Mouse (Mus musculus): ENCODE data around the gene Insl6.

Gene Insl6

DNA sequence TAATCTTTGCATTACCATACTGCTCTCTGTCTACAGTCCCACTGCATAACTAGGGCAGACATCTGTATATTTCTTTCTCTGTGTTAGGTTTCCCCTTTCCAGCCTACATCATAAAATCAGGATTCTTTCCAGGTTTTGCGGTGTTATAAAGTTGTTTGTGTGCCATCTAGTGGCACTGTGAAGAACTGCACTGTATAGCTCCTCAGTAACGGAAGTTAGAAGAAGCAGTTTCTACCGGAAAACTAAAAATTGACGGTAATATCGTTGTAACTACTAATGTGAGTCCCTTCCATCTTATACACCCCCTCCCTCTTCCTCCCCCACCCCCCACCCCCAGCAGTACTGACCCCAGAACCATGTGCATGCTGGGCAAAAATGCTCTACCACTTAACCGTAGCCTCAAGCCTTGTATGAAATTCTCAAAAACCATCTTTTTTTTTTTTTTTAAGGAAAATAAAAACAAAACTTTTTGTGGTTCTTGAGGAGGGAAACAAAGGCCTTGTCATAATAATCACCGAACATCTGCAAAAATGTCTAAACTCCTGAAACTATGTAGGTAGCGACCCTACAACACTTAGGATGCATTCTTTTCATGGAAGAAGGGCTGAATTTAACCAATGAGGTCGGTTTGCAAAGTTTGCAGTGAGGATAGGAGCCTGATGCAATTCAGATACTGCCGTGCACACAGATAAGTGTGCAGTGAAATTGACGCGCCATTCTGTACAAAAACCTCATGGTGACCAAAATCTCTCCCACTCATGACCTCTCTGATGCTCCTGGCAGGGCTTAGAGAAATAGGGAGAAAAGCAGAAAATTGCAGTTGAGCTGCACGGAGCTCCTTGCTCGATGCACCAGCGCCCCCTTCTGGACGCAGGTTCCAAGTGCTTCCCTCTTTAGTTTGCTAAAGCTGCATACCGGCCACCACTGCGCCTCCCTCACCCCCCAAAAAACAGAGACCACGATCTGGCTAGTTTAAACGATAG, 30.0 kb upstream of the Insl6 start:
- DNase-seq = peak; percentile 67

- DNase-seq = no peak
Observed at GRCm38 (mm10) chr19:29350991-29351390, 25.8 kb upstream of the Insl6 start.

- DNase-seq = no peak
Observed at GRCm38 (mm10) chr19:29345636-29346035, 20.5 kb upstream of the Insl6 start.

DNA sequence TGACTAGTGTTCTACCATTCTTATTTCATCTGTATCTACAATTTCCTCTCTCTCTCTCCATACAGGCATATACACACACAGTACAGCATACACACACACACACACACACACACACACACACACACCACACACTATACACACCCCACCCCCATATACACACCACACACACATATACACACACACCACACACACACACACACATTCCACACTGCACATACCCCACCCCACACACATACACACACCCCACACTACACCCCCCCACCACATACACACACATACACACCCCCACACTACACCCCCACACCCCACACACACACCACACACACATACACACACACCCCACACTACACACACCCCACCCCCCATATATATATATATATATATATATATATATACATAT, 19.7 kb upstream of the Insl6 start:
- no peak for DNase-seq

- DNase-seq = no peak
Observed at GRCm38 (mm10) chr19:29342281-29342680, 17.1 kb upstream of the Insl6 start.

- DNase-seq = no peak
Observed at GRCm38 (mm10) chr19:29341029-29341428, 15.9 kb upstream of the Insl6 start.

GRCm38 (mm10) chr19:29336624-29337023, 11.5 kb upstream of the Insl6 start:
- DNase-seq = no peak

GRCm38 (mm10) chr19:29334068-29334745, 9.1 kb upstream of the Insl6 start, which contains the start of gene Rln1:
Rln1 (minus strand) TSS chr19:29334670.
- peak; percentile 33 for DNase-seq

GRCm38 (mm10) chr19:29326822-29327552, 1.8 kb upstream of the Insl6 start:
- no peak for DNase-seq

- no peak for DNase-seq
Observed at GRCm38 (mm10) chr19:29326396-29326795, 1.2 kb upstream of the Insl6 start.

- no peak for DNase-seq
Observed at GRCm38 (mm10) chr19:29325852-29326180, 660 bp upstream of the Insl6 start.

DNA sequence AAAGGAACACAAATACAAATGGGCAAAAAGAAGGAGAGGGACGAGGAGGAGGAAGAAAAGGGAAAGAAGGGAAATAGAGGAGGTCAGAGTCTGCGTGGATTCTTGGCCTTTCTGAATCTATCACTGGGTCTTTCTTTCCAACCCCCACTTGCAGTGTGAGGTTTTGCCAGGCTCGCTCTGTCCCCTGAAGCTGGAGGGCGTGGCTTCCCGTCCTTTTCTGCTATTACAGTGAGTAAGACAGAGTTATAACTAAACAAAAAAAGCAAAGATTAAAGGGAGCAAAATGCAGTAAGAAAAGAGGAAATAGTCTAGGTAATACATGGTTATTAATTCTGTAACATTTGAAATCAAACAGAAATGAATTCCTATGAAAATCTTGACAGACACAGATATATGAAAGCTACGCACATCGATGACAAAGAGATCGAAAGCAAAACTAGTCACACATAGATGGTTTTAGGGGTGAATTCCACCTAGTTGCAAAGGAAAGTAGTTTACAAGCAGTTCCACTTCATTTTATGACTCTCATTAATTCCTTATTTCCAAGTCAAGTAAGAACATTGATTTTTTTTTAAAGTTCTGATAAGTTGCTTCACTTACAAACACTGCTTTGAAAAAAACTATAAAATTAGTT, 1.6 kb downstream of the Insl6 start:
- no peak for DNase-seq

DNA sequence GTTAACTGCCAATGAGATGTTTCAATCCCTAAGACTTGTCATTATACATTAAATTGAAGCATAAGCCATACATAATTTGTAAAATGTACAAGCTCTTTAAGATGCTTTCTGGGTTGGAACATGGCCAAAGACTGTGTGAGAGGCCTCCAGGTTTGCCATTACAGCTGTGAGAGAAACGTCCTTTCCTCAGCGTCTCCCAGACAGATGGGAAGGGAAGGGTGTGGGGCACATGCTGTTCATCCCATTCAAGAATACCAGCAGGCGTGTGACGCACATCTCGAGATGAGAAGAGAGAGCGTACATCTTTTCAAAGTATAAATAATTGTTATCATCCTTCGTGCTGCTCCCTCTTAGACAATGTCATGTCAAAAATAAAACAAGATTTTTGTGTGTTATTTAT, 12.5 kb downstream of the Insl6 start:
- DNase-seq = no peak

GRCm38 (mm10) chr19:29311791-29312190, 13.4 kb downstream of the Insl6 start:
- no peak for DNase-seq

- no peak for DNase-seq
Observed at GRCm38 (mm10) chr19:29308832-29309231, 16.3 kb downstream of the Insl6 start.

DNA sequence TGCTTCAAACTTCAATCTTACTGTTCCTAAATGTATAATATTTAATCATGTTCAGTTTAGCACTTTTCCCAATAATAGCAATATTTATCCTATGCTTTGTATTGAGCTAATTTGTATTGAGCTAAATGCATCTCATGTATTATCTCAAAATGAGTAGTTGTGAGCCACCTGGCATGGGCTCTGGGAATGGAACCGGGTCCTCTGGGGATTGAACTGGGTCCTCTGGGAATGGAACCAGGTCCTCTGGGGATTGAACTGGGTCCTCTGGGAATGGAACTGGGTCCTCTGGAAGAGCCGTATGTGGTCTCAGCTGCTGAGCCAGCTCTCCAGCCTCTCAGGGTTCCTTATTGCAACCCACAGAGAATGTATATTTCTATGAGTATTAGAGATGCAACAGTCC, 23.0 kb downstream of the Insl6 start:
- no peak for DNase-seq

DNA sequence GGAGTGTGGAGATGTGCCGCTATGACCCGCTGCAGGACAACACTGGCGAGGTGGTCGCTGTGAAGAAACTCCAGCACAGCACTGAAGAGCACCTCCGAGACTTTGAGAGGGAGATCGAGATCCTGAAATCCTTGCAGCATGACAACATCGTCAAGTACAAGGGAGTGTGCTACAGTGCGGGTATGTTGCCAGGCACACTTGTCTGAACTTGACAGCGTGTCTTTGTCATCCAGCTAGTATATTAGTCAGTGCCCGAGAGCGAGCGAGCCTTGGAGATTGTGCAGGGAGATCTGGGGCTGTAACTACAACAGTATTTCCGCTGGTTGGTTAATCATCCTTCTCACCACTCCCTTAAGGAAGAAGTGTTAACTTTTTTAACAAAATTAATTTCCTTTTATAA, 24.2 kb downstream of the Insl6 start:
- no peak for DNase-seq

DNA sequence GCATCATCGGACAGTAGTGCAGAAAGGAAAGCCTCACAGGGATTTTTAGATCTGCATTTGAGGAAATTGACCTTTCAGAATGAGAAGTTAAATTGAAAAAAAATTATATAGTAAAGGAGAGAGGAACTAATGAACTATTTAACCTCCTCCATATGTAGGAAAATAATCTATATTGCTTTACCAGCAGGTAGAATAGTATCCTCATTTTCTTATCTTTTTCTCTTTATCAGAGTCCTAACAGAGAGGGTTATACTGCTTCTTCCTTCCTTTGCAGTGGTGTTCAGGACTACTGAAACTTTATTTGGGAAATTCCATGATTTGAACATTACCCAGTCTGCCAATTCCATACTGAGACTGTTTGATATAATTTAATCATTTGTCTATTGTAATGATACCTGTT, 27.8 kb downstream of the Insl6 start:
- no peak for DNase-seq

GRCm38 (mm10) chr19:29296166-29296565, 29.0 kb downstream of the Insl6 start:
- DNase-seq = no peak

DNA sequence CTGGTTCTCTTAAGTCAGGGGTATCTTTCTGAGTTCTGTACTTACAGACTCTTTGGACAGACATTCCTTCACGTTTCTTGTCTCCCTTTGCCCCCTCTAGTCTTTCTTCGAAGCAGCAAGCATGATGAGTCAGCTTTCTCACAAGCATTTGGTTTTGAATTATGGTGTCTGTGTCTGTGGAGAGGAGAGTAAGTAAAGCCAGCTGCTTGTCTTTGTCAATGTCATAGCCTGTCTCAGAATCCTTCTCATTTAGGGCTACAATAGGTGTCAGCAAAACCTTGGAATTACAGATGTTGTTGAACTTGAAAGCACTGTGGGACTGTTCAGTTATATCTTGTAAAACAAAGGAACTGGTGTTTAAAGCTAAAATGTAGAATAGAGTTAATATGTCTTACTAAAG, 30.4 kb downstream of the Insl6 start:
- DNase-seq = no peak

DNA sequence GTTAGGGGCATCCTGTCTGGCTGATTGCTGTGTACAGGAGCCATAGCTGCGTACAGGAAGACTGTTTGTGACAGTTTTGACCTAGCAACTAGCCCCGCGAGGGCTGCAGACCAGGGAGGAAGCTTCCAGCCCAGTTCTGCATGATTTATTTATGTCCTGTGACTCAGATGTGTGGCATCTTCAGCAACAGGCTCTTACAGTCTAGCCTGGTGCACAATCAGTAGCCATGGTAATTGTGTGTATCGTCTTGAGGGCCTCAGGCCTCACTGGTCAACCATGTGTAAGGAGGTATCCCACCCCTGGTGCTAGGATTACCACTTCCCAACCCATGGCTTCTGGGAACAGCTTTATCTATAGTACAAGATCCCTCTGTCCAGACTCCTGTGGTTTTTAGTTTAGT, 32.6 kb downstream of the Insl6 start:
- no peak for DNase-seq

DNA sequence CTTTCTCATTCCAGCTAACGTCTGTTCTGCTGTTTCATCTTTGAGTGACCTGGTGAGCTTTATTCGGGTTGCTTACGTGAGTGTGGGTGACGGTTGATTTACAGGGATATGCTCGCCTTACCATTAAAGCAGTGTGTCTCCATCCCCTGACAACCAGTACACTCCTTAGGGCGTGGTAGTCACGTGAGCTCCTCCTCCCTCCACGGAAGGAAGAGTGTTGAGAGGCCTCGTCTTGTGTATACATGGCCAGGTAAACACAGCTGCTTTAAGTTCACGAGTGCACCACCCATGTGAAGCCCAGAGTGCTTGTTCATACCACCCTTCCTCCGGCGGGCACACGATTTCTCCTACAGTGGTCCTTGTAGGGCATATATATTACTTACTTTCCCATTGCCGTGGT, 33.6 kb downstream of the Insl6 start:
- DNase-seq = no peak

DNA sequence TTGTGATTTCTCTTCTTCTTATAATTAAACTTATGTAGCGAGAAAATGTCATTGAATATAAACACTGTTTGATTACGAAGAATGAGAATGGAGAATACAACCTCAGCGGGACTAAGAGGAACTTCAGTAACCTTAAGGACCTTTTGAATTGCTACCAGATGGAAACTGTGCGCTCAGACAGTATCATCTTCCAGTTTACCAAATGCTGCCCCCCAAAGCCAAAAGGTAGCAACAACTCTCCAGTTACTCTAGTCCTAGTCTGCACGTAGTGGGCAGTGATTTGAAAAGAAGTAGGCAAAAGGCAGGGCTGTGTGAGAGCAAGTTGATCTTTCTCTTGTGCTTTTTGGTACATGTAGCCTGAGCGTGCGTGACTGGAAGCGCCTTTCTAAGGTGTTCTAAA, 37.3 kb downstream of the Insl6 start:
- no peak for DNase-seq
